Mouse (Mus musculus) spleen, adult 10 weeks (tissue): ENCODE measurements around the gene Calm3. TPM values are rescaled to one million over a fixed set of nuclear protein-coding genes. Genes with fewer than 3 reads are reported as not detected.

Experiments used
- polyA plus RNA-seq: library from polyadenylated mRNA; stranded (reverse); fragments of 350-450 nt; fragmentation: Illumina TruSeq; extraction: RNeasy Lipid Tissue Mini Kit (QIAGEN cat#74804); gene quantifications from one replicate; pipeline ENCODE4 v1.2.3, GENCODE M21; 2015; ENCODE audit warnings: low replicate concordance; ENCODE audit not compliant: insufficient read depth

Gene Calm3
- 168 TPM for polyA plus RNA-seq

GRCm38 (mm10) chr7:16924037-16924834 lies at the start of gene Calm3:
Calm3 (minus strand) TSS chr7:16924114.

GRCm38 (mm10) chr7:16959539-16960187 lies 35.7 kb upstream of the Calm3 start, which contains the start of gene Pnmal1:
Pnmal1 (plus strand) TSS chr7:16959679.

GRCm38 (mm10) chr7:16944061-16944807 lies 20.3 kb upstream of the Calm3 start, which contains the start of gene Pnmal2:
Pnmal2 (plus strand) TSS chr7:16944682.

GRCm38 (mm10) chr7:16906281-16906680 lies 17.6 kb downstream of the Calm3 start, which contains the start of gene Ptgir:
Ptgir (plus strand) TSS chr7:16906490.

GRCm38 (mm10) chr7:16891641-16892351 lies 32.1 kb downstream of the Calm3 start, which contains the start of gene Gng8:
Gng8 (plus strand) TSS chr7:16891786.

GRCm38 (mm10) chr7:16875310-16875325 lies 48.8 kb downstream of the Calm3 start, which contains the start of gene Dact3:
Dact3 (plus strand) TSS chr7:16875317.

Other genes with a start within 250 kb of the Calm3 start
- gene Ceacam15, start 248.4 kb downstream of the Calm3 start, polyA plus RNA-seq: not detected
- gene Ceacam9, start 202.2 kb downstream of the Calm3 start, polyA plus RNA-seq: not detected
- 119 TPM for gene Ap2s1, start 185.7 kb downstream of the Calm3 start, polyA plus RNA-seq
- gene Slc1a5, start 142.8 kb downstream of the Calm3 start, polyA plus RNA-seq: 164 TPM
- 59.6 TPM for gene Strn4, start 108.2 kb downstream of the Calm3 start, polyA plus RNA-seq
- gene Fkrp, start 107.4 kb downstream of the Calm3 start, polyA plus RNA-seq: 19.8 TPM
- 58.1 TPM for gene Prkd2, start 81.2 kb downstream of the Calm3 start, polyA plus RNA-seq
- gene Dact3, start 48.8 kb downstream of the Calm3 start, polyA plus RNA-seq: 2.7 TPM
- gene Gng8, start 32.3 kb downstream of the Calm3 start, polyA plus RNA-seq: 2.4 TPM
- gene Ptgir, start 17.6 kb downstream of the Calm3 start, polyA plus RNA-seq: 5.6 TPM
- 1.5 TPM for gene Pnmal2, start 20.6 kb upstream of the Calm3 start, polyA plus RNA-seq
- gene Pnmal1, start 35.6 kb upstream of the Calm3 start, polyA plus RNA-seq: not detected
- gene Gm42372, start 59.0 kb upstream of the Calm3 start, polyA plus RNA-seq: 3.1 TPM
- 1.6 TPM for gene Ccdc8, start 68.6 kb upstream of the Calm3 start, polyA plus RNA-seq
- 82.6 TPM for gene Ppp5c, start 103.8 kb upstream of the Calm3 start, polyA plus RNA-seq
- 1.0 TPM for gene Hif3a, start 138.3 kb upstream of the Calm3 start, polyA plus RNA-seq
- gene Psg16, start 149.9 kb upstream of the Calm3 start, polyA plus RNA-seq: not detected
- gene Ceacam3, start 226.2 kb upstream of the Calm3 start, polyA plus RNA-seq: not detected